Mouse (Mus musculus) ES-CJ7 (cell line): ENCODE data around the gene Cmip.
A peak's percentile ranks its signal among the peaks of the same experiment; 100 is the strongest.

ENCODE experiments used
- DNase-seq: peaks from one replicate; pipeline ENCODE4 v3.0.0; 2011; ENCODE audit warnings: low read depth, low spot score

The Cmip gene

GRCm38 (mm10) chr8:117498915-117499540 is 242.2 kb downstream of the Cmip start:
- DNase-seq, result no peak

- no peak for DNase-seq
Measured at GRCm38 (mm10) chr8:117500232-117500823, 243.5 kb downstream of the Cmip start.

- DNase-seq, result no peak
Measured at GRCm38 (mm10) chr8:117501323-117501722, 244.5 kb downstream of the Cmip start.

- peak; percentile 80 for DNase-seq
Measured at GRCm38 (mm10) chr8:117503405-117504069, 246.7 kb downstream of the Cmip start.

GRCm38 (mm10) chr8:117507703-117508102 is 250.8 kb downstream of the Cmip start:
- DNase-seq, result no peak
